Mouse (Mus musculus) left cerebral cortex, adult 8-10 months (tissue): ENCODE results near the gene Cldn34c2. TPM values are rescaled to one million over a fixed set of nuclear protein-coding genes. Genes with fewer than 3 reads are reported as not detected.
"Not testable (repeated sequence)": the region's sequence is repeated elsewhere in the genome, so short reads cannot be mapped to it uniquely, and the experiment has no call there.

Source experiments
- DNase-seq, 2 experiments: peaks; one replicate each; pipeline ENCODE4 v3.0.0; 2022; ENCODE audit warnings: low spot score in 2 of 2
- total RNA-seq, 4 experiments: library from RNA; stranded (reverse); gene quantifications; 2 replicates each; pipeline ENCODE4 v1.2.4; 2022

Gene Cldn34c2
- total RNA-seq: 1 to 10 TPM in 2 of 4 experiments, not detected in 2; 1.1 to 3.8 TPM

DNA sequence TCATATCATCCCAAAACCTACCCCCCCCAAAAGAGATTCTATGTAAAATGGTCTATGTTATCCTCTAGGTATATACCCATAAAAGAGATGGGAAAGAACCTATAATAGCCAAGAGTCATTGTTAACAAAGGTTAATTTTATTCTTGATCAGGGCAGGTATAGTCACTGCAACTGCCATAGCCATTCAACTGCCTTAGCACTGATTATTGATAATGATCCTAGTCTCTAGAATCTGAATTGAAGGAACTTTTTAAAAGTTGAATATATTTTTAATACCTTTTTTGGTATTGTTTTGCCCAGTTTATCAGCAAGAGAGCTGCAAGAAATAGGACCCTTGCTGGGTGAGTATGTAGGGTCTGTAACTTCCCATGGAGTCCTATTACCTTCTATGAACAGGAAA is at the start of gene Cldn34c2:
Cldn34c2 (plus strand) TSS at position 301 of the 400 bp plus-strand sequence.
- not testable (repeated sequence) for DNase-seq

GRCm38 (mm10) chrX:123551378-123551777 is 30.1 kb upstream of the Cldn34c2 start:
- not testable (repeated sequence) for DNase-seq

DNA sequence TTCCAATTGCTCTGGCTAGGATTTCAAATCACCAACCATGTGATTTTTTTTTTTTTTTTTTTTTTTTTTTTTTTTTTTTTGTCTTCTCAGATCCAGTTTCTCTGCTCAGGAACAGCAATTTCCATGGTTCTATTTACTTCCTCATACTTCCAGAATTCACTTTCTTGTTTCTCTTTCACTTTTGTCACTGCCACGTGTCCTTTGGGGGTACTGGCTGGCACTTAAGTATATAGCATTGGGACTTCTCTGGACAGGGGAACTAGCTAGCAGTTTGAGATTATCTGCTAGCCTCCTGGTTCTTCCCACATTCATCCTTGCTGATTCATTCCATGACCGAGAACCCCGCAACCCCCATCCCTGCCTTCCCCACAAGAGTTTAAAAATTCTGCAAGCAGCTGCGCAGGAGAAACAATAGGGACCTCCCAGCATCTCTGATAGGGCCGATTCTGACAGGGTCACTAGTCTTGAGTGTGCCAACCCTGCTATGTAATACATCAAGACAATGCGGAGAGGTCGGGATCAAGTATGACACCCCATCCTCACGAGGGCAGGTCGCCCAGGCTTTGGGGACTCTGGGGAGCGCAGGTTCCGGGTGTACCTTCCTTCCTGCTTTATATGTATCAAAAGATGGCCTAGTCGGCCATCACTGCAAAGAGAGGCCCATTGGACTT is 30.8 kb downstream of the Cldn34c2 start:
- DNase-seq: not testable (repeated sequence)

Other genes starting within 250 kb of the Cldn34c2 start
- not detected for gene Gm17467, start 123.1 kb downstream of the Cldn34c2 start, total RNA-seq
- gene Cldn34c3, start 212.0 kb downstream of the Cldn34c2 start, total RNA-seq: not detected